Mouse (Mus musculus) erythroblast, embryonic 14.5 days (primary cell): ENCODE measurements around the gene Clcn7.

Experiments used
- GATA1 ChIP-seq: IDR thresholded peaks from 2 replicates; pipeline ENCODE4 v1.6.1; 2012; ENCODE audit warnings: low read length, inconsistent platforms, mixed read lengths
- TAL1 ChIP-seq: IDR thresholded peaks from 3 replicates; pipeline ENCODE4 v1.6.1; 2012; ENCODE audit warnings: low read length, inconsistent platforms, mixed read lengths

- no peak for TF ChIP-seq GATA1
- no peak for TF ChIP-seq TAL1
Observed at GRCm38 (mm10) chr17:25114908-25115645, 18.1 kb upstream of the Clcn7 start.
